Mouse (Mus musculus) ovary, postnatal 10 days (tissue): ENCODE measurements around the gene Plcg1.

Experiments used
- DNase-seq: peaks from one replicate; pipeline ENCODE4 v3.0.0; 2022; ENCODE audit warnings: low spot score

Gene Plcg1

DNA sequence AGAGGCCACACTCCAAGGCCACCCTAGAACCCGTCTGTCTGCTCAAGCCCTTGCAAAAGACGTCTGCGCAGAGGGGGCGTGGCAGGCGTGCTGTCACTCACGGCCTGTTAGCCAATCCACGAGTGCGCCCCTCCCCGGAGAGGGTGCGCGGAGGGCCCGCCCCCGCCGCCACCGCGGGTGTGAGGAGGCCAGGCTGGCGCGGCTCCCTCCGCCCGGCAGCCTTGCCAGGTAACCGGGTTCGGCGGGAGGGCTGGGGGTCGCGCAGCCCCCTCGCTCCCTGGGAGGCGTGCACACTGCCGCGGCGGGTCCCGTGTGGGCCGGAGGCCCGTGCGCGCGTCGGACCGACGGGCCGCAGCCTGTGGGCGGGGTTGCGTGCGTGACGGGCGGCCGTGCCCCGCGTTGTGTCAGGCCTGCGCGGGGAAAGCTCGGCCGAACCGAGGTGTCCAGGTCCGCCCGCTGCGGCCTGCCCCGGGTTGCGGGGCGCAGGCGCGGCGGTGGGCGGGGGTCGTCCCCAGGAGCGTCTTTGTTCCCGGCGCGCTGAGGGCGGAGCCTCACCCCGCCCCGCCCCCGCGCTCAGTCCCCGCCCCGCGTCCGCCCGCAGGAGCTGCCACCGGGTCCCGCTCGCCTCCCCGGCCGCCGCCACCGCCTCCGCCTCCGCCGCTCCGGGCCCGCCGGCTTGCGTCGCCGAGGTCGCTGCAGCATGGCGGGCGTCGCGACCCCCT is at the start of gene Plcg1:
TSS of gene Plcg1 (plus strand) at position 184 of the 722 bp plus-strand sequence.
- DNase-seq = peak; percentile 88

DNA sequence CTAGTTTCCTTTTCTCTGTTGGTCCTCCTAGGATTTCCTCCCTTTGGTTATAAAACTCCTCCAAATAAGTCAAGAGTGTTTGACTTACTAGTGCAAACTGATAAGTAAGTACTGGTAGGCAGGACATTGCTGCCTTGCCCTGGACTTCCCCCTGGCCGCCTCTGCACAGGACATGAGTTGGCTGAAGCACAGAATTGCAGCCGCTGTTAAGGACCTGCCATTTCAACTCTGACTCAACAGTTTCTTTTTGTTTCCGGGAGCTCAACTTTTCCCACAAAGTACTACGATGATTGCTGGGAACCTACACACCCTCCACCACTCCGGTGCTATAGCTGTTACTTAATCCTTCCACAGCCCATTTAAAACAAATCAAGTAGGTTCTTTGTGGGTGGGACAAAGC is 30.8 kb upstream of the Plcg1 start:
- no peak for DNase-seq

DNA sequence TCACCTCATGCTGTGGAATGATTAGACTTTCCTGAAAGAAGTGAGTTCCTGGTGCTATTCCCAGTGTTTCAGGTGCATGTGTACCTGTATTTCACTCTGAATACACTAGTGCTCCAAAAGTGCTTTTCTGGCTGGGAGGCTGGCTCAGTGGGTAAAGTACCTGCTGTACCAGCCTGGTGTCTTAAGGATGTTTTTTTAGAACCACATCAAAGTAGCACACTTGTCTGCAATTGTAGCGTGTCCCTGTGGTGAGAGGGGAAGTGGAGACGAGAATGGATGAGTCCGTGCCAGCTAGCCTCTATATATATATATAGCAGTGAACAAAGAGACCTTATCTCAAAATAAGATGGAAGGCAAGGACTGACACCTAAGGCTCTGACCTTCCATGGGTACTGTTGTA is 29.5 kb upstream of the Plcg1 start:
- DNase-seq = no peak

DNA sequence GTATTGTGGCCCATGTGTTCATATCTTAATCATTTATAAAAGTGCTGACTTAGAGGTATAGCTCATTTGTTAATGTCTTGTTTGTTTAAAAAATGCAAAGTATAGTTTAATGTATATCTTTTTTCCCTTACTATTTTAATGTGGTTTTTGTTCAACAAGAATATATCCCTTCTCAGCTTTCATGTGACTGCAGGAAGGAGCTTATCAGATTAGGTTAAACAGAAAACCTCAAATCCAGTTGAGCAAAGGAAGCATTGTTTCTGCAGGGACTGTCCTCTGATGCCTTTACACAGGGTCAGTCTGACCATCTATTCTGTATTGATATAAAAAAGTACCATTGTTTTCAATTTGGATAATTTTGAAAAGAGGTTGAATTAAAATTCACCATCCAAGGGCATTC is 28.3 kb upstream of the Plcg1 start:
- DNase-seq = no peak

DNA sequence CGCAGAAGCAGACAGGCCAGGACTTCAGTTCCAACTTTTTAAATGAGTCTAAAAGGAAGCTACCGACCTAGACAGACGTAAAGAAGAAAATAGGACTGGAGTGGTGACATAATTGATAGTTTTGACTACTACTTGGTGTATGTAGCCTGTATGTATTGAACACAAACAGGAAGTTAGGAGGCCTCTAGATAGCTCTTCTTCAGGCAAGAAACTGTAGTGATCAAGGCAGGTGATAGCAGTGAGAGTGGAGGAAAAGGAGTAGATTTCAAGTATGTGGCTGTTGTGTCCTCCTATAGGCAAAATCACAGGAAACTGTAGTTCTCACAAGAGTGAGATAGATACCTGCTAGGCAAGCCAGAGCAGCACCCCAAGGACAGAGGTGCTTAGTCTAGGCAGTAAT is 23.4 kb upstream of the Plcg1 start:
- DNase-seq = no peak

DNA sequence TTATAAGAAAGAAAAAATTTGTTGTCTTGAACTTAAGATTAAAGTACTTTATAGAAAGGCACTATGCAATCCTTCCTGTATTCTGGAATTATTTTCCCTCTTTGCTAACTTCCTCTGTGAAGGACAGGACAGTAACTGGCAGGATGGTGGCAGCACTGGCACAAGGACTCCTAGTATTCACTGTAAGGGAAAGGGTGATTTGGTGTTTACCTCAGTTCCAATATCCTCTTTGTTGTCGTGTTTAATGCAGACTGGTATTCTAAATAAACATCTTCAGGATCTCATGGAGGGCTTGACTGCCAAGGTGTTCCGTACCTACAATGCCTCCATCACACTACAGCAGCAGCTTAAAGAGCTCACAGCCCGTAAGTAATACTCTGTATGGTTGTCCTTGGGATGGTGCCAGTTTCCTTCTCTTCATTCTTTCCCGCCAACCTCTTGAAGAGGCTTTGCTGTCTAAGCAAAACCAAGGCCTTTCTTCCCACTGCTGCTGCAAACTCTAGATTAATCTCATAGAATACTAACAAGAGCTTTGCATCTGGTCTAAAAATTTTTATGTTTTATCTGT is 15.6 kb upstream of the Plcg1 start:
- no peak for DNase-seq

DNA sequence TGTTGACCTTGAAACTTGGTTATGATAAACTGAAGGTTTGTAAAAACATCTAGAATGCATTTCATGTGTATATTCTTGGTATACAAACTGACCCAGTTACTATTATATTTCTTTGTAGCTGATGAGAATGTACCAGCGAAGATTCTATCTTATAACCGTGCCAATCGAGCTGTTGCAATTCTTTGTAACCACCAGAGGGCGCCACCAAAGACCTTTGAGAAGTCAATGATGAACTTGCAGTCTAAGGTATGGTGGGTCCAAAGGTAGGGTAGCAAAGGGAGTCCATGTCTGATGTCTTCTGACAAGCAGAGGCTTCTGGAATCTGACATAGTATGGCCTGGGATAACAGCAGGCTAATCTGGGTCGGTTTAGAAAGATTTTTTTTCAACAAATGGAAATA is 13.8 kb upstream of the Plcg1 start:
- DNase-seq = no peak

DNA sequence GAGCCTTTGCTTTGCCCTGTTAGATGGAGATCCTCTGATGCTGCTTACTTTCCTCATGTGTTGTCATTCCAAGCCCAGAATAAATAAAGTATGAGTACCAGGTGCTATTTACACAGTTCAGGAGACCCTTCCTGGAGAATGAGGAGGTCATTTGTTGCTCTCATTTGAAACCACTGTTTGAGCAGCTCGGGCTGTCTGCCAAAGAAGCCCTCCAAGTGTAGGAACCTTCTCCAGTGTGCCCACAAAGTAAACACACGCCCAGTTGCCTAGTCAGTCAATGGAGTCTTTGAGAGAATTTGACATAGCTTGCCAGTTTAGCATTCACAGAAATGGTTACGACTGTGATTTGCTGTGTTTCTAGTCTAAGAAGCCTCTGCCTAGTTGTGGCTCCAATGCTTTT is 12.3 kb upstream of the Plcg1 start:
- DNase-seq = no peak

DNA sequence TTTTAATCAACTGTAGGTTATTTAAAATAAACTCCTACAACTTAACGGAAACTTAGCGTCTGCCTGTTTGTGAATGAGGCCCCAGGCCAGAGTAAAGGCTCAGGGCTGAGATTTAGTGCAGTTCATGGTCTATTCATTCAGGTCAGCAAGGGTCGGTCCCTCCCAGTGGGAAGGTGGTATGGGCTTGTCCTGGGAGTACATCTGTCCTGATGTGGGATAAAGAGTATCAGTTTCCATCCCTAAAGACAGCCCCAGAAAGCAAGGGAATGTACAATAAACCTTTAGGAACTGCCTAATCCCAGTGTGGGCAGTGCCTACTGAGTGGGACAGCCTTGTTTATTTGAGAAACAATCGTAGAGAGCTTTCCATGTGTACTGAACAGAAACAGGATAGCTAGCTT is 8.4 kb upstream of the Plcg1 start:
- no peak for DNase-seq

DNA sequence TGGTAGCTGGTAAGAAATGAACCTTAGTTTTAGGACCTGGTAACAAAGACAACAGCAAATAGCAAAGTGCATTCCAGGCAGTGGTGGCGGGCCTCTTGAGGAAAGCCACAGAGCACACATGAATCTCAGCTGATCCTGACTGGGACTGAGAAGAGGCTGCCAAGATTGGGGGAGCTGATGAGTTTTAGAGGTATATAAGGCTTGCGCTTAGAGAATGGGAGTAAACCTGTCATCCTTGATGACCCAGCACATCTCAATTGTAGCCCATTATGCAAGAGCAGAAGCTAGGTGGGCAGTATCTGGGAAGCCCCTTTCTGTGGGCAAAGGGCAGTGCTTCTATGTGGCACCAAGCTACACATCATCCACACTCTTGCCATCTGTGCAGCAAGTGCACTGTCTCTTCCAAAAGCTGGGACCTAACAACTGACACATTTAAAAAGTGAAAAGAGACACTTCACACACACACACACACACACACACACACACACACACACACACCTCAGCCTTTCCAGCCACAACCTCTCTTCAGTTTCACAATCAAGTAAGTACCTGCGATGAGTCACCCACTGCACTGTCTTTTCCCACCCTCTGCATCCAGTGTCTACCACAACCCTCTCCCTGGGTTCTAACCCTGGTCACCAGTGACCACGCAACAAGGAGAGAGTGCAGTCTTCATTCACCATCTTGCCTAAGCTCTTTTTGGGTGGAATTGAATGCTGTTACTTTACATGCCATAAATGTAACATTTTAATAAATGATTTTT is 7.3 kb upstream of the Plcg1 start:
- no peak for DNase-seq

DNA sequence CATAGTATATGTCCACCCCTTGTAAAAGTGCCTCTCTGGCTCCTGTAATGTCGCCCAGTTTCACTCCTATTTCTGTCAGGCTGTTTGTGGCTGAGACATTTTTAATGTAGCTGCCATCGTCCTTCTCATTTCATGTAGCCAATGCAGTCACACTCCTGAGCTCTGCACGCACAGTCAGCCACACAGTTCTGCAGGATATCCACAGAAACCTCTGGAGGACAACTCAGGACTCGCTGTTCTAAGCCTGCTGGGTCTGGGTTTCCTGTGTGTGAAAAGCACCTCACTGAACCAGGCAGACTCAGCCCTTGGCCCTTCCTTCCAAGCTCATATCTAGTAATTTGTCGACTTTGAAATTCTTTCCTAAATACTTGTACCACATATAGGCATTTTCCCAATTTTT is 6.6 kb upstream of the Plcg1 start:
- no peak for DNase-seq

DNA sequence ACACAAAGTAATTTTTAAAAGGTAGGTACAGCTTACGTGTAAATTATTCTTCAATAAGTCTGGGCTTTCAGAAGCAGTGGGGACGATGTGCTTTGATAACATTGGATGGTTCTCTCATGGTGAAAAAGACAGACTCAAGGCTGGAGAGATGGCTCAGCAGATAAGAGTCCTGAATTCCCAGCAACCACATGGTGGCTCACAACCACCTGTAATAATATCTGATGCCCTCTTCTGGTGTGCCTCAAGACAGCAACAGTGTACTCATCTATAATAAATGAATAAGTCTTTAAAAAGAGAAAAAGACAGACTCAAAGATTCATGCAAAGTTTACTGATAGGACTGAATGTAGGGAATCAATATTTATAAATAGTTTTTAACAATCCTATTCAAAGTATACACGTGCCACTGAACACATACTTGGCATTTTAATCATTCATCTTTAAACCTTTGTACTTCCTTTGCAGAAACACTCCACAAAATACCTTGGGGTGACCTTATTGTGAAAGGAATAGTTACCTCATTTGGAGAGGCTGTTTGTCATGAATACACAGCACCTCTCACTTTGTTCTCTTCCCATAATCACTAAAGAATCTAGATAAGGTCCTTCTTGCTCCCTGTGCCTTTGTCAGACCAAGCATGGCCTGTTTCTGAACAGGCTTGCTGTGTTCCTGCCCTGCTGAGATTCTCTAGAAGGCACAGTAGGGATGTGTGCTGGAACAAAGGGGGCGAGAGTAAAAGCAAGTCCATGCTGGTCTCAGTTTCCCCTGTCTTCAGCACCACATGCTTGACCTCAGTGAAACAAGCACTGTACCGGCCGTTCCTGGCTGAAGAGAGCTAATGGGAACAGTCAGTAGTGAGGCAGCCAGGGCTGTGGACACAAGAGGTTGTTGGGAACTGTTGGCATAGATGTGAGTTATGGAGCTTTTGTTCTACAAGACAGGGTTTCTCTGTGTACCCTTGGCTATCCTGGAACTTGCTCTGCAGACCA is 4.9 kb upstream of the Plcg1 start:
- DNase-seq = no peak

DNA sequence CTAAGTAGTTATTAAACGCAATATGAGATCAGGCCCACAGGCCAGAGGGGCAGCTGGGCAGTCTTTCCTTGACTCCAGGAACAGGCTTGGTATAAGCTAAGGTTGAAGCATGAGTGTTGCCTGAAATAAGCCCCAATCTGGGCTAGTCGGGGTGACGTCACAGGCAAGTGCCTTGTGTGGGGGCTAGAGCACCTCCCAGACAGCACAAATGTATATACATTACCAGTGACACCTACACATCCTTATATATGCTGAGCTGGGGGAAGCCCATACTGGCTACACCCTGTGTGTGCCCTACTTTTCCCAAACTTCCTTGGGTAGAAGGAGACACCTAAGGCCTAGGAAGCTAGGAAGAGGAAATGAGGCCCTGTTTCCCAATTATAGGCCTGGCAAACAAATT is 2.1 kb upstream of the Plcg1 start:
- DNase-seq = no peak

DNA sequence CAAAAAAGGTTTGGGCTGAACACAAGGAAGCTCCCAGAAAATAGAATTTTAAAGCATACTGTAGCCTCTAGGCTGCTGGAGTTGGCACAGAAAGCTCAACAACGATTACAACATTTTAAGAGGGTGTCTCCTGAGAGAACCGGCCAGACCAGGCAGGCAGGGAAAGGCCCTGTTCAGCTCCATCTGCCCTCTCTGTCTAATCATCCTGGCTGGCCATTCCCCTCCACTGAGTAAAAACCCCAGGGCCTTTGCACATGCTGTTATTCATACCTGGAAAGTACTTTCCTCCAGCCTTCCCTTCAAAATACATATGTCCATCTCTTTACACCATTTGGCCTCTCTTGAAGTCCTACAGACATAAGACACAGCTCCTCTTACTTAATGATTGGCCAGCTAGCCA is 1.7 kb upstream of the Plcg1 start:
- DNase-seq = no peak

DNA sequence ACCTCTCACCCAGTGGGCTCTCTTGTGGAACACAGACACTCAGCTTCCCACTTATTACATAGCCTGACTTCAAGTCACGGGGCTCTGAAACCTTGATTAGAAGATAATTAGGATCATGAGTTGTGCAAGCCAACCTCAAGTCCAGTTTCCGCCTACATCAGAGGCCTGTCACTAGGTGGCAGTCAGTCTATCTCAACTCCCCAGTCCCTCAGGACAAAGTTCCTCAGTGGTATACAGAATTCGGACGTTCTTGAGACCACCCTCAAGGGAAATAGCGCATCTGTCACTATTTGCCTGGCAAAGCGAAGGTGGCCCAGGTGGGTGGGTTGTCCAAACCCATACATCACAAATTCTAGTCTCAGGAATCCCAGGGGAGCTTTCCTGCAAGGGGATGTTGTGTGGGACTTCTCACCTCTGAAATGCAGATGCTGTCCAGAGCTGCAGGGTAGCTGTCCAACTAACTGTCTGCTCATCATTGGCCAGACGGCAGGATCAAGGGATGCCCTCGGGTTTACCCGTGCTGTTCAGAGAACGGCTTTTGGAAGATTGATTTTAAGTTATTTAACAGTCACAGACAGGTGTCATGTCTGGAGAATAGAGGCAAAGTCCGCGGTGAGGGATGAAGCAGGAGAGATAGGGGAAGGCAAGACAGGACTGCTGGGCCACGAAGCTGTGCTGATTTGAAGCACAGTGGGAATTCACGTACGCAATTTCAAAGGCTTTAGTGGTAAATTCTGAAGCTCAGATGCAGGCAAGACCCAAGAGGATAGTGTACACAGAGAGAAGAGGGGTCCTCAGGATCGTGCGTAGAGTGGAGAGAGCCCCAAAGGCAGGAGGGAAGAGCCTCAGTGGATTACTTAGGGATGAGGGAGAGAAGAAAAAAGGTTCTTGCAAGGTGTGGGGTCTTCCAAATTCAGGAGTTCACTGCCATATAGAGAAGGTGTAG is 976 bp upstream of the Plcg1 start:
- no peak for DNase-seq

DNA sequence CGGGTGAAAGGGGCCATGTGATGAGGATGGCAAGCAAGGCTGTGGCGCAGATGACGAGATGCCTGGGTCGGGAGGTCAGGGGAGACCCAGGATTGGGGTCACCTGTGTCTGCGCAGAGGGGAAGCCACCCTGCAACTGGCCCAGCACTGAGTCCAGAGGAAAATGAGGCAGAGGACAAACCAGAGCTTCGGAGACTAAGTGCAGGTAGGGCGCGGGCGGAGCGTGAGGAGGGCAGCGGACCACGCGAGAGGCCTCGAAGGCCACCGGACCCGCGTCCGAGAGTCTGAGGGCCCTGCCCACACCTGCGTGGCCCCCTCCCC is 343 bp upstream of the Plcg1 start:
- DNase-seq = no peak

DNA sequence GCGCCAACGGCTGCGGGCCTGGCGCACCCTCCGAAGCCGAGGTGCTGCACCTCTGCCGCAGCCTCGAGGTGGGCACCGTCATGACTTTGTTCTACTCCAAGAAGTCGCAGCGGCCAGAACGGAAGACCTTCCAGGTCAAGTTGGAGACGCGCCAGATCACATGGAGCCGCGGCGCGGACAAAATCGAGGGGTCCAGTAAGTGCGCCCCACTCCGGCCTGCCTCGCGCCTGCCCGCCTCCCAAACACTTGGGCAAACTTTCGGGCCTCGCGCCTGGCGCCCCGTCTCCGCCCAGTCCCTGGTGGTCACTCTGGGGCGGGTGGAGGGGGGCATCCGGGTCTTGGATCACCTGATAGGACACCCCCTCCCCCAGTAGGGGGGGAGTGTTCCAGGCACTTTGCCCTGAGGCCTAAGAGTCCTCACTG is 750 bp downstream of the Plcg1 start:
- peak; percentile 50 for DNase-seq

DNA sequence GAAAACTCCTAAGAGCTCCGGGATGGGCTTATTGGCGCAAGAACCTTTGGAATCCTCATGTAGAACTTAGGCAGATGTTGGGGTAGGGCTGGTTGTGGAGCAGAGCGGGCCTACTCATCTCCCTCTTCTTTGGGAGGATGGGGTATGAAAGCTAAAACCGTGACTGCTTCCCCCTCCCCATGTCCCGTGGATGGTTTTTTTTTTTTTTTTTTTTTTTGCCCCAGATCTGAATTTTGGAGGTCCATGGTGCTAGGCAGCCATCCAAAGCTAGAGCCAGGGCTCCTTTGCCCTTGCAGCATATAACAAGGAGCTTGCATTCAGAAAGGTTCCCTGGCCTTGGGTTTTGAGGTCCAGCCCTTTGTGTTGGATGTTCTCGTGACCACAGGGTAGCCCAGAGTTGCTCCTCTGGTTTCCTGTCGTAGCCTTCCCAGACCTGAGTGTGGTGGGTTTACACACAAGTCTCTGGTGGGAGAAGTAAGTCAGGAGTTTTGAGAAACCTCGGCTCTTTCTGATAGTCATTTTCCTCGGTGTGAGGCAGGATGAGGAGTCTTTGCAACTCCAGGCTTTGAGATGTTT is 1.4 kb downstream of the Plcg1 start:
- DNase-seq = no peak

DNA sequence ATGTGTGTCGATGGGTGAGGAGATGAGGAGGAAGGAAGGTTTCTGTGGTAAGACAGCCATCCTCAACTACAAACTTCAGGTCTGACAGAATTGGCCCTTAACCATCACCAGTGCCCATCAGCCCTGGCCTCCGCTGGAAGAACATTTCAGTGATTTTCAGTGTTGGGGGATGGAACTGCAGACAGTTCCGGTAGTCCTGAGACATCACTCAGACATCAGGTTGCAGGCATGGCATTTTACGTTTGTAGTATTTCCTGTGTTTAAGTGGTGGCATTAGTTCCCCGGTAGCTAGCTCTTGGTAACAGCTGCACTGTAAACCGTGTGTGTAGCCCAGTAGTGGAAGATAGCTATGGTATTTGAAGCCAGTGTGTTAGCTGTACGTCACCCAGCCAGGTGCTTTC is 2.0 kb downstream of the Plcg1 start:
- no peak for DNase-seq

DNA sequence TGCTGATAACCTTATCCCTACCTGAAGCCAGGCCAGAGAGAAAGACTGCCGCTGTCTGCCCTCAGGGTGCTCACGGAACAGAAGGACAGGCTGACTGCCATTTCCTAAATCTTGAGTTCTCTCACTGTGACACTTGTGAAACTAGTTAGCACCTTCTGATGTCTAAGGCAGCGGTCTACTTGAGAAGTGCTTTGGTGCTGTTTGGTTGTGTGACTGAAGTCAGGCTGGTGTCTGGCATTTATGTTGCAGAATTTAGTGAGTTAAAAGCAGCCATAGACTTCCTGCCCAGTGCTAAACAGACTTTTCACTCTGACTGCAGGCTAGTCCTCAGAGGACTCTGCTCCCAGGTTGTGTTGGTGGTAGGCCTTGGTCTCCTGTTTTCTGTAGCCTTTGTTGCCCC is 3.2 kb downstream of the Plcg1 start:
- DNase-seq = no peak
